Mouse (Mus musculus) retina, postnatal 7 days (tissue): ENCODE measurements at regions not wholly inside any gene's neighbourhood (a gene's known extent, or its start where the extent isn't known, plus 50 kb on each side); places are given as distances from the start of the nearest gene placed in this dataset.

Experiments
- DNase-seq: peaks from one replicate; pipeline ENCODE4 v3.0.0-alpha.2; 2012; ENCODE audit warnings: low read depth, low spot score

- DNase-seq = no peak
Measured at GRCm38 (mm10) chr13:72023666-72024065, 60.1 kb upstream of the Irx1 start.

DNA sequence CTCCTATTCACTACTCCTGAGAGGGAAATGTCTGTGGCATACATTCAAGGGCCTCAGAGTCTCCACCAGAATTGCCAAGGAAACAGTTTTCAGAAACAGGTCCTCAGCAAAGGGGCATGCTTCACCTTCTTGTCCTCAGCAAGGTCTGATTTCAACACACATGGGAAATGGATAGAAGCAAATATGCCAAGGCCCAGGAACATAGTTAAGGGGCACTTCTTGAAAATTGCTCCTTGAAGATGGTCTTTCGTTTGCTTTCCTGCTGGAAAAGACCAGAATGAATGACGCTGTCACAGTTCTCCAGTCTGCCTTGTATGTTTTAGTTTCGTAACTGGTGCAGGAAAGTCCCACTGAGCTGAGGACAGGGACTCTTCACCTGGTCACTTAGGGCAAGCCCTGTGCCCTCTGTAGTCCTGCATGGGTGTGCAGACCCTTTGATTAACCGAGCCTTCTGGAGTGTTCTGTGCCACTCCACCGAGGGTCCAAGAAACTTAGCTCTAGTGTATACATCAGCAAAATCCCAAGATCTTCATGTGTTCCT is 80.5 kb upstream of the Irx1 start:
- no peak for DNase-seq

GRCm38 (mm10) chr13:72056469-72056868 is 92.9 kb upstream of the Irx1 start:
- DNase-seq = no peak

DNA sequence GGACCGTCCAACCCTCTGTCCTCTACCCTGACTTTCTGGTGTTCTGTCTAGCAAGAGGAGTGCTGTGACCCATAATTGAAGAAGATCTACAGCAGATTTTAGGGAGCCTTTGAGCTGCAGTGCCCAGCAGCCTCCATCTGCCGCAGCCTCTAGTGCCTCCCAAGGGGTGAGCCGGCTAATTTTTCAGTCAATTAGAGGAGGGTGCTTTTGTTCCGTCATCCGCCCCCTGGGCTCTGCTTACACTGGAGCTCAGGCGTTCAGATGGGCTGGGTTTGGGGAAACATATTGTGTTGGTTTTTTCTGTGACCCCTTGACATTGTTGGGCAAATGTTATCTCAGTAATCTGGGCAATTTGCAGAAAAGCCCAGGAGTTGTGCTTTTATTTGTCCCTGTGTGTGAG is 98.1 kb upstream of the Irx1 start:
- no peak for DNase-seq

DNA sequence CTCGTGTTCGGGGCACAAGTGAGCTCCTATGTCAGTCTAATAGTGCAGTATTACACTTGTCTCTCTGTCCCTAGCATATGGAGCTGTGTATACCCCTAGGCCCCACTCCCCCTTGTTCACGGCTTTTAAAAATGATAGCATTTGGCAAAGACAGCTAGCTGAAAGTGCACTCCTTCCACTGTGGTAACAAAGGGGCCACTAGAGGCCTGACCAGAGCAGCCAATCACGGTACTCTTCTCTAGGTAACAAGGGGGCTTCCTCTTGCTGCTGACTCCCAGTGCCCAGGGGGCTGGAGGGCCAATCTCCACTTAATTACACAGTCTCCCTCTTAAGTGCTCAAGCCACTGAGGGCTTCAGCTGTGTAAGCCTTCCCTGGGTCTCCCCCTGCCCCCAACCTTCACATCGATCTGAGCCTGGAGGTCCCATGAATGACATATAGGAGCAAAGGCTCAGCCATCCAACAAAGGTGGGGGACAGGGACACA is 99.8 kb upstream of the Irx1 start:
- no peak for DNase-seq

- no peak for DNase-seq
Measured at GRCm38 (mm10) chr13:72096585-72096984, 133.1 kb upstream of the Irx1 start.

GRCm38 (mm10) chr13:72097268-72097667 is 133.7 kb upstream of the Irx1 start:
- no peak for DNase-seq

- DNase-seq = no peak
Measured at GRCm38 (mm10) chr13:72097811-72098210, 134.3 kb upstream of the Irx1 start.

DNA sequence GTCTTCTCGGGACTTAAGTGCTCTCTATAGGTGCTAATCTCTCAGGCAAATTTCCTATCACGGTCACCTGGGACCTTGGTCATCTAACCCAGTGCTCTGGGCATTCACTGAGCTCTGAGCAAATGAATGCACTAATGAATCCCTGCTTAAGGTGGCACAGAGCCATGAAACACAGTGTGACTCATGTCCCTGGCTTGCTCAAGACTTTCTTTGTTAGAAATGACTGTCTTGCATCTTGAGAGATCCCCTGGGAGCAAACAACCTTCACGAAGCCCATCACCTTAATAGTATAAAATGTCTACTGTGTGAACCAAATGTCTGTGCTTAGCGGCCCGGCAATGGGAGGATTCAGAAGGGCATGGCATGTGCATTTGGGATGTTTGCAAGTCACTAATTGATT is 137.2 kb upstream of the Irx1 start:
- no peak for DNase-seq

DNA sequence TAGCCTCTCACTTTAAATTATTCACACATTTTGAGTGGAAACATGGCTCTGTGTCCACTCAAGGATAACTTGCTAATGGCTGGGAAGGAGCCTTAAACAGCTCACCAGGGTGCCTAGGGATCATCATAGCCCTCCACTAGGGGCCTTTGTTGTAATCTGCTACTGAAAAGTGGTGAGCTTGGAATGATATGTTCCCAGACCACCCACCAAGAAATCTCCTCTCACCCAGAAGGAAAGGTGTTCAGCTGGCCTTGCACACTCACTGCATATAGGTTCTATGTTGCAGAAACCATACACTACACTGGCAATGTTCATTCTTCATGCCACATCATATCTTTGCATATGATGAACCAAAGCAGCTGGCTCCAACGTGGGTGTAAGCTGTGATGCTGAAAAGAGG is 145.1 kb upstream of the Irx1 start:
- DNase-seq = no peak

- DNase-seq = no peak
Measured at GRCm38 (mm10) chr13:72113942-72114341, 150.4 kb upstream of the Irx1 start.

- peak; percentile 11 for DNase-seq
Measured at GRCm38 (mm10) chr13:72114776-72115663, 151.5 kb upstream of the Irx1 start.

DNA sequence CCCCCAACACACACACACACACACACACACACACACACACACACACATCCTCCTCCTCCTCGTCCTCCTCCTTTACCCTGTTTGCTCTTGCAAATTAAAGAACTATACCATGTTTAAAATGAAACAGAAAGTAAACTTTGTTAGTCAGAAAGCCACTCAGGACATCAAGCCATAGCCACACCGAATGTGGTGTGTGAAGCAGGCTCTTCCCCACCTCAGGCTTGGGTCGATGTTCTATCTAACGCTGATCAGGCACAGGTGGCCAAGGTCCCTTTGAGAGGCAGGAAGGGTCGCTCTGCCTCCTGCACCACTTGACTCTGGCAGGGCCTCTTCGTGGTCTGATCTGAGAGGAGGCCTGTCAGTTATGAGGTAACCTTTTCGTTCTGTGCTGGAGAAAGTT is 156.9 kb upstream of the Irx1 start:
- no peak for DNase-seq

GRCm38 (mm10) chr13:72120911-72121553 is 157.5 kb upstream of the Irx1 start:
- peak; percentile 17 for DNase-seq

GRCm38 (mm10) chr13:72121554-72122229 is 158.2 kb upstream of the Irx1 start:
- no peak for DNase-seq

DNA sequence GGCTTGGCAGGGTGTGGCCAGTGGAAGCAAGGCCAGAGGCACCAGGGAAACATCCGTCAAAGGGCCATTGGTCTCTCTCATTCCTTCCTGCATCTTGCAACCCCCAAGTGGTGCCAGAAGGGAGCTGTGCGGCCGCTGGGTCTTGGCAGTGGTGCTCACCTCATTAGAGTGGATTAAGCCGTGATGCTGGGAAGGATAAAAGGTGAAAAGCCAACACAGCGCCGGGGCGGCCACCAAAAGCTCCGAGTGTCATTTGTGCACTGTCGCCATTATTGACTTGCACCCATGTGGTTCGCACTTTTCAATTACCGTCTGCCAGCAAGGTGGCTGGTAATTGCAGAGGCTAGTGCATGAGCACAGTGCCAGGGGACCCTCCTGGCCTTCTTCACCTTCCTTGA is 158.7 kb upstream of the Irx1 start:
- DNase-seq = no peak

DNA sequence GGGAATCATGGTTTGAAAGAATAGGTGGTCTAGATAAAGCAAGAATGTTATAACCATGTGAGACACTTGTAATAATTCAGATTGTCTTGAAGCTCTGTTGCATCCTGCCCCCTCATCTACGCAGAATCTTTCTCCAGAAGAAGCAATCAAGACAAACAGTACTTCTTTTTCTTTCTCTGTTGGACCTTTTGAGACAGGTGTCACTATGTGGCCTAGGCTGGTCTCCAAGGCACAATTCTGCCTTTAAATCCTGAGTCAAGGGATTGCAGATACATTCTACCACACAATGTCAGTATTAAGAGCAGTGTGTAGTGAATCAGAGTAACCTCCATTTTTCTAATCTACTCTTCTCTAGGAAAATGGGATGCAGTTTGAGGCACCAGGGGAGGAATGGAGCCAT is 164.8 kb upstream of the Irx1 start:
- DNase-seq = no peak

DNA sequence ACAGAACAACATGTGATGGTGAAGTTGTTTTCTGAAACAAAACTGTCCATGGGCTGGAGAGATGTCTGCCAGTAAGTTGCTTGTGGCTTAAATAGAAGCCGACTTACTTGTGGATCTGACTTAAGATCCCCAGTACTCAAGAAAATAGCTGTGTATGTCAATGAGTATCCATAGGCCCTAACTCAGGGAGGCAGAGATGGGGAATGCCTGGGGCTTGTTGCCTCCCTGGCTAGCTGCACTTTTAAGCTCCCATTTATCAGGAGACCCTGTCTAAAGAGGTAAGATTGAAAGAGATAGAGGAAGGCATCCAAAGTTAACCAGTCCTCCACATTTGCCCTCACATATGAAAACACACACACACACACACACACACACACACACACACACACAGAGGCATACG is 167.8 kb upstream of the Irx1 start:
- DNase-seq = no peak

- no peak for DNase-seq
Measured at GRCm38 (mm10) chr13:72134101-72134768, 170.7 kb upstream of the Irx1 start.

DNA sequence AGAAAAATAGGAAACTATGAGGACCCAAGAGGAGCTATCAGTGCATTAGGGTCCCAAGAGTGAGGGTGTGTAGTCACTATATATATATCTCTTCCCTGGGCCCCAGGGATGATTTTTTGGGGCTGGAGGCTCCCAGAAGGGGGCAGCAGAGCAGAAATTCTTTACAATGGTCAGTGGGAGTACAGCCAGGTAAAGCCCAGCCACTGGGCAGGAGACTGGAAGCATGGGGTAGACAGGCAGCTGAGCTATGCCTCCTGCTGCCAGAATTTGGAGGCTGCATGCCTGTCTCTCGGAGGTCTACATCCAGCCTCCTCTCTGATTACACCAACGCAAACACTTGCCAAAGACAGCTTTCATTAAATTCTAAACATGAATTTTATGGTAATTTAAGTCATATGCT is 202.7 kb upstream of the Irx1 start:
- DNase-seq = no peak

- no peak for DNase-seq
Measured at GRCm38 (mm10) chr13:72167434-72167833, 203.9 kb upstream of the Irx1 start.

- no peak for DNase-seq
Measured at GRCm38 (mm10) chr13:72183636-72184035, 220.1 kb upstream of the Irx1 start.
